In genomic region chr19:20361917-20362577, GRCm38 (mm10) we compare ENCODE assay signal across 8 mouse cellular contexts. TPM values are rescaled to one million over a fixed set of nuclear protein-coding genes. Genes with fewer than 3 reads are reported as not detected.
DNase-seq lines count a peak whose midpoint lies in the region; ATAC-seq lines count a peak whose summit lies in the region.

No protein-coding gene starts in this region.

- H3K9me3 ChIP-seq in lung, embryonic 16.5 days (ENCODE audit: control insufficient read depth, low read length) = no peaks in the 10 kb centered on the region
- H3K9me3 ChIP-seq in intestine, embryonic 16.5 days (ENCODE audit: control insufficient read depth, low read length) = no peaks in the 10 kb centered on the region

- intact Hi-C loops in gastrocnemius, postnatal 36 days (cut with DNase I) = loop anchor here (1.0 to 10.0 kb wide), 2 partner anchors 72 to 403 kb away; no protein-coding TSS in a partner anchor

- H3K36me3 ChIP-seq in lung, embryonic 16.5 days (ENCODE audit: control insufficient read depth, insufficient read depth, low read length) = no peaks in the 10 kb centered on the region
- no peaks in the 10 kb centered on the region for H3K36me3 ChIP-seq in intestine, embryonic 16.5 days (ENCODE audit: control insufficient read depth, insufficient read depth, low read length)

- no peak overlapping the region for H3K4me3 ChIP-seq in lung, embryonic 16.5 days (ENCODE audit: low read length)
- H3K4me3 ChIP-seq in intestine, embryonic 16.5 days (ENCODE audit: low read length) = no peak overlapping the region

- H3K9ac ChIP-seq in lung, embryonic 16.5 days (ENCODE audit: low read length) = no peak overlapping the region
- no peak overlapping the region for H3K9ac ChIP-seq in intestine, embryonic 16.5 days (ENCODE audit: low read depth, low read length)

- WGBS in lung, embryonic 16.5 days = 47% methylated on average over 2 of the region's 2 CpGs
- WGBS in intestine, embryonic 16.5 days = 52% methylated on average over 2 of the region's 2 CpGs

- H3K27ac ChIP-seq in lung, embryonic 16.5 days (ENCODE audit: low read length) = no peak overlapping the region
- no peak overlapping the region for H3K27ac ChIP-seq in intestine, embryonic 16.5 days (ENCODE audit: low read length)

- no peak overlapping the region for H3K4me2 ChIP-seq in lung, embryonic 16.5 days (ENCODE audit: low read depth, low read length)
- no peak overlapping the region for H3K4me2 ChIP-seq in intestine, embryonic 16.5 days (ENCODE audit: low read depth, low read length)

- no peak for DNase-seq in lung, postnatal 14 days
- peak; percentile 69 for DNase-seq in embryo, embryonic 10 days (ENCODE audit: low spot score)
- peak; percentile 25 for DNase-seq in skeletal muscle tissue, adult 2 months (ENCODE audit: low read depth, low spot score)
- DNase-seq in gastrocnemius, postnatal 4 days (ENCODE audit: low spot score in 2 of 2) = no peak
- DNase-seq in gastrocnemius, postnatal 36 days = no peak
- DNase-seq in urinary bladder, postnatal 25 days (ENCODE audit: low spot score) = no peak

- H3K27me3 ChIP-seq in lung, embryonic 16.5 days (ENCODE audit: control insufficient read depth, insufficient read depth, low read depth, low read length) = no peaks in the 10 kb centered on the region
- no peaks in the 10 kb centered on the region; the same call in 1 of the 2 replicates for H3K27me3 ChIP-seq in intestine, embryonic 16.5 days (replicated peaks; ENCODE audit: control insufficient read depth, insufficient read depth, low read length)

- no peaks in the 10 kb centered on the region for H3K4me1 ChIP-seq in lung, embryonic 16.5 days (replicated peaks; ENCODE audit: control insufficient read depth, insufficient read depth, low read length)
- no peaks in the 10 kb centered on the region for H3K4me1 ChIP-seq in intestine, embryonic 16.5 days (ENCODE audit: control insufficient read depth, insufficient read depth, low read length)

- ATAC-seq in lung, embryonic 16.5 days (ENCODE audit: low read depth) = peak; percentile 67; the same call in 1 of the 2 replicates
- peak; percentile 59; the same call in 1 of the 2 replicates for ATAC-seq in intestine, embryonic 16.5 days

RNA-seq across cellular contexts. Expression of gene Anxa1, which starts 28.7 kb away (rescaled TPM):
- polyA plus RNA-seq in lung, embryonic 16.5 days (2015; fragmentation: Nextera tagmentation; extraction: Ambion mirVana) = 220 and 240 TPM in 2 replicates
- 52.2 and 59.5 TPM in 2 replicates for polyA plus RNA-seq in intestine, embryonic 16.5 days (2015; fragmentation: Nextera tagmentation; extraction: Ambion mirVana)
- 10 to 100 TPM; 45.6 to 52.9 TPM for total RNA-seq in gastrocnemius, postnatal 4 days (2021)
- total RNA-seq in gastrocnemius, postnatal 36 days (2021) = 10 to 100 TPM; 14.8 to 16.1 TPM

Comparison
In these comparisons a context has a peak if more than half of its experiments do, and no peak if none do; other contexts are left out.
1. DNase-seq: peak in embryo, embryonic 10 days (single experiment) and skeletal muscle tissue, adult 2 months (single experiment); none in lung, postnatal 14 days (single experiment), gastrocnemius, postnatal 4 days (0 of 2), gastrocnemius, postnatal 36 days (0 of 2) and urinary bladder, postnatal 25 days (single experiment).